9 mouse cellular contexts compared by ENCODE assay signal in the genomic region with DNA sequence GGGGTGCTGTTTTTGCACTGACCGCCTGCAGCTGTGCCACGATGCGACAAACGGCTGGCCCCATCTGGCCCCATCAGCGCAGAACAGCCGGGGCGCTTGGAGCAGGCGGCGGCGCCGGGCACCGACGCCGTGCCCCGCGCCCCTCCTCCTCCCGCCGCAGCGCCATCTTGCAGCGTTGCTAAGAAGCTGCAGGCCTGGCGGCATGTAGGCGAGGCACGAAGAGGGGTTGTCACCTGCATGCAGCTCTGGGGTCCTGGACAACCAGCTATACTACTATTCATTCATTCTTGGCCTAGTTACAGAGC. TPM values are rescaled to one million over a fixed set of nuclear protein-coding genes. Genes with fewer than 3 reads are reported as not detected.
DNase-seq lines count a peak whose midpoint lies in the region; ATAC-seq lines count a peak whose summit lies in the region.
"Had no signal": no experiment of that assay in that cellular context is flagged by ENCODE, and none has a peak within 500 bp of the region (broad histone marks: within the 10 kb centered on the region; RNA-seq: fewer than 3 reads in every experiment).

No protein-coding gene starts in this region.

- no peak for DNase-seq in kidney, postnatal 25 days
- peak; percentile 78 to 88 for DNase-seq in cerebellum, postnatal 25 days
- no peak for DNase-seq in urinary bladder, postnatal 14 days (ENCODE audit: low spot score)
- DNase-seq in heart, postnatal 10 days: no peak

- no peak overlapping the region for H3K9ac ChIP-seq in kidney, embryonic 15.5 days
- H3K9ac ChIP-seq in hindbrain, embryonic 12.5 days: peak overlapping the region; percentile 41; the same call in 1 of the 2 replicates
- H3K9ac ChIP-seq in stomach, embryonic 15.5 days: no peak overlapping the region

- no peak overlapping the region for H3K27ac ChIP-seq in kidney, embryonic 15.5 days
- H3K27ac ChIP-seq in hindbrain, embryonic 12.5 days: 0 out of 2 replicates have a peak overlapping the region, but pooled peaks have one; percentile 77
- no peak overlapping the region for H3K27ac ChIP-seq in stomach, embryonic 15.5 days

- ATAC-seq in kidney, embryonic 15.5 days (replicated peaks; ENCODE audit: low FRiP score): no peak
- peak; percentile 24; the same call in 1 of the 2 replicates for ATAC-seq in hindbrain, embryonic 12.5 days (ENCODE audit: low FRiP score)
- peak; percentile 47 for ATAC-seq in megakaryocyte progenitor cell, adult 5-6 weeks (replicated peaks; ENCODE audit: poor library complexity)
- no peak for ATAC-seq in stomach, embryonic 15.5 days (ENCODE audit: insufficient read depth, low FRiP score, low read depth)

- intact Hi-C loops in heart, postnatal 10 days (cut with DNase I): no loop called here

- H3K36me3 ChIP-seq in kidney, embryonic 15.5 days: no peaks in the 10 kb centered on the region
- no peaks in the 10 kb centered on the region for H3K36me3 ChIP-seq in hindbrain, embryonic 12.5 days
- H3K36me3 ChIP-seq in stomach, embryonic 15.5 days: no peaks in the 10 kb centered on the region

- WGBS in kidney, embryonic 15.5 days: 3% methylated on average over 23 of the region's 23 CpGs
- WGBS in hindbrain, embryonic 12.5 days: 4% methylated on average over 23 of the region's 23 CpGs
- 11% methylated on average over 21 of the region's 23 CpGs for WGBS in stomach, embryonic 15.5 days

- peak overlapping the region; percentile 99 for H3K4me2 ChIP-seq in kidney, embryonic 15.5 days
- peak overlapping the region; percentile 96 for H3K4me2 ChIP-seq in hindbrain, embryonic 12.5 days (replicated peaks)
- peak overlapping the region; percentile 96 for H3K4me2 ChIP-seq in stomach, embryonic 15.5 days

- H3K27me3 ChIP-seq in kidney, embryonic 15.5 days: peaks cover 47% of the 10 kb centered on the region
- peaks cover 40% of the 10 kb centered on the region for H3K27me3 ChIP-seq in hindbrain, embryonic 12.5 days
- H3K27me3 ChIP-seq in stomach, embryonic 15.5 days (replicated peaks): peaks cover 32% of the 10 kb centered on the region
- H3K27me3 ChIP-seq: Patski had no signal

- H3K4me1 ChIP-seq in kidney, embryonic 15.5 days: peaks cover 36% of the 10 kb centered on the region
- H3K4me1 ChIP-seq in hindbrain, embryonic 12.5 days: peaks cover 49% of the 10 kb centered on the region
- H3K4me1 ChIP-seq in stomach, embryonic 15.5 days: peaks cover 44% of the 10 kb centered on the region

- peak overlapping the region; percentile 60 for H3K4me3 ChIP-seq in kidney, embryonic 15.5 days (replicated peaks)
- peak overlapping the region; percentile 67 for H3K4me3 ChIP-seq in hindbrain, embryonic 12.5 days
- peak overlapping the region; percentile 11 for H3K4me3 ChIP-seq in stomach, embryonic 15.5 days (replicated peaks)

- no peaks in the 10 kb centered on the region for H3K9me3 ChIP-seq in kidney, embryonic 15.5 days (replicated peaks)
- no peaks in the 10 kb centered on the region for H3K9me3 ChIP-seq in hindbrain, embryonic 12.5 days (replicated peaks)
- no peaks in the 10 kb centered on the region for H3K9me3 ChIP-seq in stomach, embryonic 15.5 days

RNA-seq across cellular contexts. Expression of a gene that starts 1.2 kb away (rescaled TPM):
- 2.4 and 3.2 TPM in 2 replicates for polyA plus RNA-seq in kidney, embryonic 15.5 days (2015; fragmentation: Nextera tagmentation; extraction: Ambion mirVana)
- 12.6 and 13.5 TPM in 2 replicates for polyA plus RNA-seq in hindbrain, embryonic 12.5 days (2016; fragmentation: Nextera tagmentation; extraction: Ambion mirVana)
- total RNA-seq in megakaryocyte progenitor cell, adult 5-6 weeks (2015): 4.7 and 6.3 TPM in 2 replicates
- total RNA-seq in megakaryocyte progenitor cell, adult 5-6 weeks (2017): 5.6 and 6.3 TPM in 2 replicates
- 3.8 and 4.5 TPM in 2 replicates for polyA plus RNA-seq in stomach, embryonic 15.5 days (2015; fragmentation: Nextera tagmentation; extraction: Ambion mirVana)
- 1 to 10 TPM; 5.6 to 7.7 TPM for total RNA-seq in heart, postnatal 10 days (2021)

RNA-seq across cellular contexts. Expression of a gene that starts 38.4 kb away (rescaled TPM):
- polyA plus RNA-seq in kidney, embryonic 15.5 days (2015; fragmentation: Nextera tagmentation; extraction: Ambion mirVana): 23.7 and 27.7 TPM in 2 replicates
- polyA plus RNA-seq in hindbrain, embryonic 12.5 days (2016; fragmentation: Nextera tagmentation; extraction: Ambion mirVana): 39.5 and 47.3 TPM in 2 replicates
- 5.1 and 5.2 TPM in 2 replicates for total RNA-seq in megakaryocyte progenitor cell, adult 5-6 weeks (2015)
- 12.3 and 19.3 TPM in 2 replicates for total RNA-seq in megakaryocyte progenitor cell, adult 5-6 weeks (2017)
- 21.6 and 25.1 TPM in 2 replicates for polyA plus RNA-seq in stomach, embryonic 15.5 days (2015; fragmentation: Nextera tagmentation; extraction: Ambion mirVana)
- total RNA-seq in heart, postnatal 10 days (2021): 10 to 100 TPM; 10.6 to 13.6 TPM

RNA-seq across cellular contexts. Expression of a gene that starts 50.3 kb away (rescaled TPM):
- polyA plus RNA-seq in kidney, embryonic 15.5 days (2015; fragmentation: Nextera tagmentation; extraction: Ambion mirVana): 19.5 and 22.4 TPM in 2 replicates
- polyA plus RNA-seq in hindbrain, embryonic 12.5 days (2016; fragmentation: Nextera tagmentation; extraction: Ambion mirVana): 17.3 and 22.0 TPM in 2 replicates
- total RNA-seq in megakaryocyte progenitor cell, adult 5-6 weeks (2015): 8.3 and 10.3 TPM in 2 replicates
- total RNA-seq in megakaryocyte progenitor cell, adult 5-6 weeks (2017): 8.3 and 8.8 TPM in 2 replicates
- polyA plus RNA-seq in stomach, embryonic 15.5 days (2015; fragmentation: Nextera tagmentation; extraction: Ambion mirVana): 17.7 and 19.0 TPM in 2 replicates
- 10 to 100 TPM in 1 of 2 experiments, 1 to 10 TPM in 1; 9.6 to 11.1 TPM for total RNA-seq in heart, postnatal 10 days (2021)

RNA-seq across cellular contexts. Expression of a gene that starts 50.5 kb away (rescaled TPM):
- 83.0 and 90.1 TPM in 2 replicates for polyA plus RNA-seq in kidney, embryonic 15.5 days (2015; fragmentation: Nextera tagmentation; extraction: Ambion mirVana)
- 45.8 and 52.7 TPM in 2 replicates for polyA plus RNA-seq in hindbrain, embryonic 12.5 days (2016; fragmentation: Nextera tagmentation; extraction: Ambion mirVana)
- total RNA-seq in megakaryocyte progenitor cell, adult 5-6 weeks (2015): 18.6 and 24.5 TPM in 2 replicates
- total RNA-seq in megakaryocyte progenitor cell, adult 5-6 weeks (2017): 20.0 and 20.6 TPM in 2 replicates
- 81.5 and 83.1 TPM in 2 replicates for polyA plus RNA-seq in stomach, embryonic 15.5 days (2015; fragmentation: Nextera tagmentation; extraction: Ambion mirVana)
- 10 to 100 TPM; 49.3 to 61.9 TPM for total RNA-seq in heart, postnatal 10 days (2021)

Comparison
In these comparisons a context has a peak if more than half of its experiments do, and no peak if none do; other contexts are left out.
1. ATAC-seq: peak in hindbrain, embryonic 12.5 days (single experiment) and megakaryocyte progenitor cell, adult 5-6 weeks (single experiment); none in kidney, embryonic 15.5 days (single experiment) and stomach, embryonic 15.5 days (single experiment).
2. H3K4me3 ChIP-seq: peak in every context shown above with its lines; median percentile 67 in hindbrain, embryonic 12.5 days; 60 in kidney, embryonic 15.5 days; 11 in stomach, embryonic 15.5 days.
3. DNase-seq: peak in cerebellum, postnatal 25 days (2 of 2); none in kidney, postnatal 25 days (0 of 2), urinary bladder, postnatal 14 days (single experiment) and heart, postnatal 10 days (0 of 2).
4. Peak in every context shown above with its lines, with median percentiles within 50 percentile points of each other: H3K4me2 ChIP-seq.